Mouse (Mus musculus) CH12.LX (cell line): ENCODE measurements at regions not wholly inside any gene's neighbourhood (a gene's known extent, or its start where the extent isn't known, plus 50 kb on each side); places are given as distances from the start of the nearest gene placed in this dataset.

ENCODE experiments used
- DNase-seq: peaks from one replicate; pipeline ENCODE4 v3.0.0-alpha.2; 2013; ENCODE audit errors: extremely low read depth
- H3K27ac ChIP-seq: 2 replicates; pipeline ENCODE4 v1.5.1; 2012; ENCODE audit warnings: low read depth, mild to moderate bottlenecking, control low read depth, moderate library complexity; ENCODE audit not compliant: insufficient read depth
- H3K27me3 ChIP-seq: replicated peaks from 2 replicates; pipeline ENCODE3; 2012; ENCODE audit warnings: inconsistent platforms
- H3K36me3 ChIP-seq, 2 experiments: replicated peaks in 1 of 2; 2 replicates each; pipeline versions ENCODE3 to v1.6.1; 2012; ENCODE audit warnings: inconsistent platforms in 1 of 2, low read length in 1 of 2, mild to moderate bottlenecking in 1 of 2, mixed read lengths in 1 of 2, moderate library complexity in 1 of 2; ENCODE audit not compliant: control insufficient read depth in 1 of 2, insufficient read depth in 1 of 2
- H3K4me1 ChIP-seq, 2 experiments: 2 replicates each; pipeline ENCODE4 v1.6.1; 2012; ENCODE audit warnings: inconsistent platforms in 1 of 2, moderate library complexity in 1 of 2; ENCODE audit not compliant: insufficient read depth in 2 of 2, control insufficient read depth in 1 of 2
- H3K4me2 ChIP-seq: 2 replicates; pipeline ENCODE4 v1.6.1; 2012; ENCODE audit warnings: low read depth, mild to moderate bottlenecking, control low read depth; ENCODE audit not compliant: poor library complexity, insufficient read depth, severe bottlenecking
- H3K4me3 ChIP-seq, 3 experiments: fragments of 150-350 bp in 1 of 3; sonication (generic) in 1 of 3; replicated peaks in 1 of 3; 2 replicates each; pipeline versions ENCODE3 to v1.5.1; 2011 to 2012; ENCODE audit warnings: low read depth in 2 of 3, low read length in 2 of 3, mild to moderate bottlenecking in 2 of 3, moderate library complexity in 2 of 3, control low read depth in 1 of 3, improper control_type of control experiment in 1 of 3, inconsistent platforms in 1 of 3, mixed read lengths in 1 of 3; ENCODE audit not compliant: poor library complexity in 1 of 3
- H3K79me2 ChIP-seq: replicated peaks from 2 replicates; pipeline ENCODE4 v1.6.1; 2012; ENCODE audit warnings: mild to moderate bottlenecking, moderate library complexity; ENCODE audit not compliant: control insufficient read depth, poor library complexity, insufficient read depth, severe bottlenecking; ENCODE audit errors: extremely low read depth
- H3K9ac ChIP-seq: 2 replicates; pipeline ENCODE4 v1.6.1; 2012; ENCODE audit warnings: low read depth, mild to moderate bottlenecking, control low read depth, moderate library complexity; ENCODE audit not compliant: insufficient read depth
- H3K9me3 ChIP-seq: replicated peaks from 2 replicates; pipeline ENCODE3; 2012; ENCODE audit warnings: low read length, inconsistent platforms, mixed read lengths
- E2F4 ChIP-seq: IDR thresholded peaks from 2 replicates; pipeline ENCODE4 v1.6.1; 2011; ENCODE audit warnings: low read depth, low read length, improper control_type of control experiment; ENCODE audit not compliant: insufficient replicate concordance
- ELF1 ChIP-seq: IDR thresholded peaks from 2 replicates; pipeline ENCODE4 v1.6.1; 2014; ENCODE audit warnings: low read depth, mild to moderate bottlenecking, inconsistent platforms, low read length, improper control_type of control experiment
- MAFK ChIP-seq: IDR thresholded peaks from 2 replicates; pipeline ENCODE4 v1.6.1; 2011; ENCODE audit warnings: low read length, improper control_type of control experiment; ENCODE audit not compliant: insufficient replicate concordance
- MAX ChIP-seq: IDR thresholded peaks from 2 replicates; pipeline ENCODE4 v1.6.1; 2011; ENCODE audit warnings: low read length, improper control_type of control experiment
- MYC ChIP-seq: IDR thresholded peaks from 2 replicates; pipeline ENCODE4 v1.6.1; 2011; ENCODE audit warnings: low read depth, mild to moderate bottlenecking, improper control_type of control experiment, low read length
- NELFE ChIP-seq: IDR thresholded peaks from 2 replicates; pipeline ENCODE4 v1.6.1; 2011; ENCODE audit warnings: low read depth, low read length, improper control_type of control experiment
- NRF1 ChIP-seq: IDR thresholded peaks from 2 replicates; pipeline ENCODE4 v1.6.1; 2014; ENCODE audit warnings: low read depth, mild to moderate bottlenecking, inconsistent platforms, low read length, improper control_type of control experiment, moderate library complexity
- RAD21 ChIP-seq: IDR thresholded peaks from 2 replicates; pipeline ENCODE4 v1.6.1; 2011; ENCODE audit warnings: low read depth, mild to moderate bottlenecking, low read length, improper control_type of control experiment, moderate library complexity
- RCOR1 ChIP-seq: conservative IDR thresholded peaks from 2 replicates; pipeline ENCODE4 v1.6.1; 2012; ENCODE audit warnings: low read depth, mild to moderate bottlenecking, inconsistent platforms, low read length, improper control_type of control experiment
- SIN3A ChIP-seq: IDR thresholded peaks from 2 replicates; pipeline ENCODE4 v1.6.1; 2012; ENCODE audit warnings: low read length, improper control_type of control experiment, inconsistent platforms
- SMC3 ChIP-seq: IDR thresholded peaks from 2 replicates; pipeline ENCODE4 v1.6.1; 2011; ENCODE audit warnings: low read depth, low read length, improper control_type of control experiment
- TBP ChIP-seq: conservative IDR thresholded peaks from 2 replicates; pipeline ENCODE4 v1.6.1; 2011; ENCODE audit warnings: low read depth, low read length, improper control_type of control experiment
- USF1 ChIP-seq: IDR thresholded peaks from 2 replicates; pipeline ENCODE4 v1.6.1; 2014; ENCODE audit warnings: low read depth, mild to moderate bottlenecking, inconsistent platforms, low read length, improper control_type of control experiment
- dilution Hi-C: fragments of 300-500 bp; cut with MboI; formaldehyde crosslinking; loops from 2 replicates; pipeline ENCODE4 v1.14.3; 2020; ENCODE audit warnings: low sequenced_read_pairs; ENCODE audit not compliant: extremely low pct_unique_long_range_greater_than_20kb, extremely low pct_ligation_motif_present
- in situ Hi-C: fragments of 300-500 bp; cut with MboI; formaldehyde crosslinking; loops from 3 replicates; pipeline ENCODE4 v1.14.3; 2019; ENCODE audit warnings: low sequenced_read_pairs, low pct_ligation_motif_present, low pct_unique_long_range_greater_than_20kb, mixed read lengths

DNA sequence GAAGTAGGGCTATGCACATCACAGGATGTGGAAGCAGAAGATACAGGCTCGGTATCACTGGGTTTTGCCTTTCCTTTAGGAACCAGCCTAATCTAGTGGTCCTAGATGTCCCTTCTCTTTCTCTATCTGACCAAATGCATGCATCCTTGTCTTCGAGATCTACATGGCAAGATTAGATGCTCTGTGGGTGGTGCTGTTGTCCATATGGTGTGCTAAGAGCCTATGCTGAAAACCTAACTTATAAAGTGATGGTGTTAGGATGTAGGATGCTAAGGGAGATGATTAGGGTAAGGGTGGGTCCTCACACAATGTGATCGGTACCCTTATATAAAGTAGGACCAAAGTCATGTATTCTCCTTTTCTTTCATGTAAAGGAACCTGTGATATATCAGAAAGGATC is 313.7 kb downstream of the Pdcd6ip start:
- Histone ChIP-seq H3K4me2 (no peak overlapping the region), H3K79me2 (no peaks in the 10 kb centered on the region), H3K9me3 (peaks cover 51% of the 10 kb centered on the region), H3K27ac (no peak overlapping the region), H3K9ac (no peak overlapping the region), H3K36me3 (no peaks in the 10 kb centered on the region), H3K4me3 (no peak overlapping the region), H3K27me3 (no peaks in the 10 kb centered on the region), H3K4me1 (no peaks in the 10 kb centered on the region)
- TF ChIP-seq SIN3A: no peak
- dilution Hi-C loops: no loop called here
- DNase-seq: no peak
- in situ Hi-C loops: no loop called here

GRCm38 (mm10) chr9:113387356-113387755 is 320.7 kb downstream of the Pdcd6ip start:
- no peak overlapping the region for H3K9ac ChIP-seq
- no peak for DNase-seq
- in situ Hi-C loops (no loop called here), dilution Hi-C loops (no loop called here)
- H3K4me3 ChIP-seq: no peak overlapping the region
- H3K27me3 ChIP-seq: no peaks in the 10 kb centered on the region
- no peak overlapping the region for H3K27ac ChIP-seq
- no peak overlapping the region for H3K4me2 ChIP-seq
- TF ChIP-seq MYC: no peak
- no peak for TF ChIP-seq NRF1
- TF ChIP-seq ELF1: no peak
- no peak for TF ChIP-seq RAD21
- TF ChIP-seq E2F4: no peak
- no peak for TF ChIP-seq MAFK
- TF ChIP-seq TBP: no peak
- no peak for TF ChIP-seq MAX
- TF ChIP-seq SMC3: no peak
- no peak for TF ChIP-seq RCOR1
- TF ChIP-seq USF1: no peak
- H3K4me1 ChIP-seq: no peaks in the 10 kb centered on the region
- no peaks in the 10 kb centered on the region for H3K36me3 ChIP-seq
- no peaks in the 10 kb centered on the region for H3K79me2 ChIP-seq
- H3K9me3 ChIP-seq: peaks cover 59% of the 10 kb centered on the region

DNA sequence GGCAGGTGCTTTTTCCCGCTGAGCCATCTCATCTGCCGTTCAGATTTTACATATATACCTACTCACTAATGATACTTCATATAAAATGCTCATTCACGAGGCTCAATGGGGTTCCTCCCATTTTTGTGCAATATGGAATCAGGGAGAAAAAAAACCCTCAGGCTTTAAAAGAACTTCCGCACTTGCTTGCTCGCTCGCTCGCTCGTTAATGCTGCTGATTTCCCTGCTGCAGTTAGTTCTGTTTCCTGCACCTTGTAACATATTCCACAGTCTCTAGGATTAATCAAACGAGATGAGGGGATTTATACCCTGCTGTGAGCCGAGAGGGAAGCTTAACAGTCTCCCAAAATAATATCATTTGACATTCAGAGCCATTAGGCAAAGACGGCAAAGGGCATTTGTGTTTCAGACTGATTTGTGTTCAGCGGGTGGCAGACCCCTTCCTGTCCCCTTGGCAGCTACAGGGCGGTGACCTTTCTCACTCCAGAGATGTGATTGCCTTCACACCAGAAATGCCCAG is 326.4 kb downstream of the Pdcd6ip start:
- TF ChIP-seq NELFE: no peak
- Histone ChIP-seq H3K79me2 (no peaks in the 10 kb centered on the region), H3K36me3 (no peaks in the 10 kb centered on the region), H3K27ac (no peak overlapping the region), H3K27me3 (no peaks in the 10 kb centered on the region), H3K4me1 (no peaks in the 10 kb centered on the region), H3K9me3 (peaks cover 64% of the 10 kb centered on the region), H3K4me2 (no peak overlapping the region), H3K9ac (no peak overlapping the region), H3K4me3 (no peak overlapping the region)
- dilution Hi-C loops (no loop called here), in situ Hi-C loops (no loop called here)
- no peak for DNase-seq
